Mouse (Mus musculus): ENCODE results near the gene Srp54c. TPM values are rescaled to one million over a fixed set of nuclear protein-coding genes. Genes with fewer than 3 reads are reported as not detected.
"Not testable (repeated sequence)": the region's sequence is repeated elsewhere in the genome, so short reads cannot be mapped to it uniquely, and the experiment has no call there.

Srp54c gene
- polyA plus RNA-seq, 1 experiment from 2014 or later: 87.1 TPM

DNA sequence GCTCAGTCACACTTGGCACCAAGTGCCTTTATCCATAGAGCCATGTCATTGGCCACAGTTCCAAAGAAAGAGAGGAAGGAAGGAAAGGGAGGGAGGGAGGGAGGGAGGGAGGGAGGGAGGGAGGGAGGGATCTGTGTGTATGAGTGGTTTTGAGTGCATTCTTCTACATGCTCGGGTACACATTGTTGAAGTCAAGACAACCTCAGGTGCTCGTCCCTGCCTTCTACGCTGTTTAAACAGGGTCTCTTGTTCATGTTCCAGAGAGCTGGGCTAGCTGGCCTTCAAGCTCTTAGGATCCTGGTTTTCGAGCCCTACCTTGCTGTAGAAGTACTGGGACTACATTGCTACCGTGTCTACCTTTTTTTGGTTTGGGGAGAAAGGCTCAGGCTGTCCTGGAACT lies 33.4 kb downstream of the Srp54c start:
- H3K9ac ChIP-seq (ENCODE audit: low read depth, low read length): not testable (repeated sequence)
- WGBS: no CpG with 5 or more reads among the region's 5 CpGs

GRCm38 (mm10) chr12:55272243-55272642 lies 42.3 kb downstream of the Srp54c start:
- H3K36me3 ChIP-seq (ENCODE audit: control insufficient read depth, insufficient read depth, low read length): no peaks in the 10 kb centered on the region
- no peak overlapping the region for H3K27ac ChIP-seq (replicated peaks; ENCODE audit: low read depth, low read length)
- no peak overlapping the region for H3K9ac ChIP-seq (ENCODE audit: low read depth, low read length)
- H3K4me3 ChIP-seq (ENCODE audit: low read depth, low read length): no peak overlapping the region
- DNase-seq (ENCODE audit: low spot score) (peak; percentile 34), ATAC-seq (ENCODE audit: low read depth) (no peak)
- 87% methylated on average over 3 of the region's 3 CpGs for WGBS
- no peak overlapping the region for H3K4me2 ChIP-seq (ENCODE audit: low read depth, low read length)
- H3K9me3 ChIP-seq (ENCODE audit: control insufficient read depth, low read length): no peaks in the 10 kb centered on the region
- H3K27me3 ChIP-seq (replicated peaks; ENCODE audit: control insufficient read depth, insufficient read depth, low read length): no peaks in the 10 kb centered on the region
- H3K4me1 ChIP-seq (ENCODE audit: control insufficient read depth, insufficient read depth, low read length): no peaks in the 10 kb centered on the region

More for the DNA sequence above, 33.4 kb downstream of the Srp54c start:
- not testable (repeated sequence) for H3K4me1 ChIP-seq (ENCODE audit: control insufficient read depth, insufficient read depth, low read length); ATAC-seq (ENCODE audit: low read depth); H3K9me3 ChIP-seq (ENCODE audit: control insufficient read depth, low read length); H3K27ac ChIP-seq (replicated peaks; ENCODE audit: low read depth, low read length); H3K4me2 ChIP-seq (ENCODE audit: low read depth, low read length); DNase-seq (ENCODE audit: low spot score); H3K36me3 ChIP-seq (ENCODE audit: control insufficient read depth, insufficient read depth, low read length); H3K4me3 ChIP-seq (ENCODE audit: low read depth, low read length); H3K27me3 ChIP-seq (replicated peaks; ENCODE audit: control insufficient read depth, insufficient read depth, low read length)

DNA sequence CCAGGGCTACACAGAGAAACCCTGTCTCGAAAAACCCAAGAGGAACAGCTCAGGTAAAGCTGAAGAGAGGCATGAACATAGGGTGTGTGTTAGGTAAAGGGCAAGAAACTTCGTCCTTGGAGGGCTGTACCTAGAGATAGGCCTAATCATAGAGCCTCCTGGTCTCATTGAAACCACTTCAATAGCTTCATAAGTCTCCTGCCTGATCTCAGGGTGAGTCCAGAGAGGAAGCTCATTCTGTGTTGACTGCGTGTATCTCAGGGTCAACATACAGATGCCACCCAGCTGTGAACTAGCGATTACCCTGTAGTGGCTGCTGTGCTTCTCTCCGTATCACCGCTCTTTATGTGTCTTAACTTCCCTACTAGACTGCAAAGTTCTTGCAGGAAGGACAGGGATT lies 47.6 kb downstream of the Srp54c start:
- not testable (repeated sequence) for ATAC-seq (ENCODE audit: low read depth); DNase-seq (ENCODE audit: low spot score); H3K9me3 ChIP-seq (ENCODE audit: control insufficient read depth, low read length); H3K27me3 ChIP-seq (replicated peaks; ENCODE audit: control insufficient read depth, insufficient read depth, low read length); H3K27ac ChIP-seq (replicated peaks; ENCODE audit: low read depth, low read length); H3K4me2 ChIP-seq (ENCODE audit: low read depth, low read length); H3K4me1 ChIP-seq (ENCODE audit: control insufficient read depth, insufficient read depth, low read length); H3K4me3 ChIP-seq (ENCODE audit: low read depth, low read length); H3K36me3 ChIP-seq (ENCODE audit: control insufficient read depth, insufficient read depth, low read length); H3K9ac ChIP-seq (ENCODE audit: low read depth, low read length)
- WGBS: 77% methylated on average over 2 of the region's 6 CpGs

DNA sequence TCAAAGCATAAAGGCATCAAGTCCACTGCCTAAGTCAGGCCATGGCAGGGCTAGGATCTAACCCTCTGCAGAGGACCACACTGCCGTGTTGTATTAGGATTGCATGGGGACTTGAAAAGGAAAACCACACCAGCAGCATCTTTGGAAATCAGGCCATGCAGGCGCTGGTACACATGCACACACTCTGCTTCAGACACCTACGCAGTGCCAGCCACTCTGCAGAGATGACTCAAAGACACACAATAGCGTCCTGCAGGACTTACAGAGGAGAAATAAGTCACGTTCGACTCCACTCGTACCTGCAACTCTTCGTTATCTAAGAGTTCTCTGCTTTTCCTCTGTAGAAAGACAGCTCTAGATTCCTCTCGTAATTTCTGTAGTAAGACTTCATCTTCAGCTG lies 68.1 kb downstream of the Srp54c start:
- 94% methylated on average over 9 of the region's 9 CpGs for WGBS
- no peak overlapping the region for H3K4me2 ChIP-seq (ENCODE audit: low read depth, low read length)
- H3K36me3 ChIP-seq (ENCODE audit: control insufficient read depth, insufficient read depth, low read length): peaks cover 49% of the 10 kb centered on the region
- H3K9ac ChIP-seq (ENCODE audit: low read depth, low read length): no peak overlapping the region
- H3K4me1 ChIP-seq (ENCODE audit: control insufficient read depth, insufficient read depth, low read length): peaks cover 13% of the 10 kb centered on the region
- ATAC-seq (ENCODE audit: low read depth): no peak
- no peak overlapping the region for H3K4me3 ChIP-seq (ENCODE audit: low read depth, low read length)
- no peaks in the 10 kb centered on the region for H3K9me3 ChIP-seq (ENCODE audit: control insufficient read depth, low read length)
- no peak for DNase-seq (ENCODE audit: low spot score)
- no peaks in the 10 kb centered on the region for H3K27me3 ChIP-seq (replicated peaks; ENCODE audit: control insufficient read depth, insufficient read depth, low read length)
- no peak overlapping the region for H3K27ac ChIP-seq (replicated peaks; ENCODE audit: low read depth, low read length)

DNA sequence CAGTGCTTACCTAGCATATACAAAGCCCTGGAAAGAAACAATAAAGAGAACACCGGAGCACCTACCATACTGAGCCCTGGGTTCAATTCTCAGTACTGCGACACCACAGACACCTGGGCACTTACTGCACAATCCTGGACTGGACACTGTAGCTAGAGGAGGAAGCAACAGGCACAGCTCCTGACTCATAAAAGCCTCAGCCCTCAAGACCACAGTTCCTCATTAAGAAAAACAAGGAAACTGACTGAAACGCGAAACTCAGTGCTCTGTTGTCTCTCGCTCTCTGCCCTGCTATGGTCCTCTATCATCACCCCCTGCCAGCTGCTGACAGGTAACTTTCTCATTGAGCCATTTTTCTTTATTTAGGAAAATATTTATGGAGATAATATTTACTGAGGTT lies 69.4 kb downstream of the Srp54c start, which contains the start of gene 1110008L16Rik:
Gene 1110008L16Rik, plus strand, starts transcription at position 242 of the 400 bp plus-strand sequence.
- H3K4me1 ChIP-seq (ENCODE audit: control insufficient read depth, insufficient read depth, low read length): peaks cover 19% of the 10 kb centered on the region
- WGBS: 74% methylated on average over 5 of the region's 5 CpGs
- no peak within 1 kb of the TSS for H3K4me2 ChIP-seq (ENCODE audit: low read depth, low read length)
- ATAC-seq (ENCODE audit: low read depth) (no peak), DNase-seq (ENCODE audit: low spot score) (no peak)
- no peak within 1 kb of the TSS for H3K4me3 ChIP-seq (ENCODE audit: low read depth, low read length)
- H3K9ac ChIP-seq (ENCODE audit: low read depth, low read length): peak within 1 kb of the TSS; percentile 45; the same call in 1 of the 2 replicates
- peaks cover 38% of the 10 kb centered on the region for H3K36me3 ChIP-seq (ENCODE audit: control insufficient read depth, insufficient read depth, low read length)
- no peak within 1 kb of the TSS for H3K27ac ChIP-seq (replicated peaks; ENCODE audit: low read depth, low read length)
- no peaks in the 10 kb centered on the region for H3K9me3 ChIP-seq (ENCODE audit: control insufficient read depth, low read length)
- no peaks in the 10 kb centered on the region for H3K27me3 ChIP-seq (replicated peaks; ENCODE audit: control insufficient read depth, insufficient read depth, low read length)

GRCm38 (mm10) chr12:55300820-55301351 lies 70.9 kb downstream of the Srp54c start:
- H3K4me3 ChIP-seq (ENCODE audit: low read depth, low read length): peak overlapping the region; percentile 49; the same call in 1 of the 2 replicates

GRCm38 (mm10) chr12:55301472-55302300 lies 71.7 kb downstream of the Srp54c start:
- Histone ChIP-seq H3K36me3 (ENCODE audit: control insufficient read depth, insufficient read depth, low read length) (peaks cover 27% of the 10 kb centered on the region), H3K4me1 (ENCODE audit: control insufficient read depth, insufficient read depth, low read length) (peaks cover 19% of the 10 kb centered on the region), H3K27ac (replicated peaks; ENCODE audit: low read depth, low read length) (peak overlapping the region; percentile 92), H3K4me2 (ENCODE audit: low read depth, low read length) (peak overlapping the region; percentile 68), H3K9me3 (ENCODE audit: control insufficient read depth, low read length) (no peaks in the 10 kb centered on the region), H3K9ac (ENCODE audit: low read depth, low read length) (peak overlapping the region; percentile 78), H3K27me3 (replicated peaks; ENCODE audit: control insufficient read depth, insufficient read depth, low read length) (no peaks in the 10 kb centered on the region), H3K4me3 (ENCODE audit: low read depth, low read length) (peak overlapping the region; percentile 49)
- DNase-seq (ENCODE audit: low spot score) (no peak), ATAC-seq (ENCODE audit: low read depth) (no peak)
- 46% methylated on average over 11 of the region's 11 CpGs for WGBS

More at GRCm38 (mm10) chr12:55300820-55301351, 70.9 kb downstream of the Srp54c start:
- 86% methylated on average over 3 of the region's 3 CpGs for WGBS
- Histone ChIP-seq H3K27me3 (replicated peaks; ENCODE audit: control insufficient read depth, insufficient read depth, low read length) (no peaks in the 10 kb centered on the region), H3K9me3 (ENCODE audit: control insufficient read depth, low read length) (no peaks in the 10 kb centered on the region), H3K4me2 (ENCODE audit: low read depth, low read length) (peak overlapping the region; percentile 68), H3K27ac (replicated peaks; ENCODE audit: low read depth, low read length) (no peak overlapping the region), H3K36me3 (ENCODE audit: control insufficient read depth, insufficient read depth, low read length) (peaks cover 26% of the 10 kb centered on the region), H3K4me1 (ENCODE audit: control insufficient read depth, insufficient read depth, low read length) (peaks cover 19% of the 10 kb centered on the region), H3K9ac (ENCODE audit: low read depth, low read length) (no peak overlapping the region)
- no peak for DNase-seq (ENCODE audit: low spot score)
- ATAC-seq (ENCODE audit: low read depth): no peak

DNA sequence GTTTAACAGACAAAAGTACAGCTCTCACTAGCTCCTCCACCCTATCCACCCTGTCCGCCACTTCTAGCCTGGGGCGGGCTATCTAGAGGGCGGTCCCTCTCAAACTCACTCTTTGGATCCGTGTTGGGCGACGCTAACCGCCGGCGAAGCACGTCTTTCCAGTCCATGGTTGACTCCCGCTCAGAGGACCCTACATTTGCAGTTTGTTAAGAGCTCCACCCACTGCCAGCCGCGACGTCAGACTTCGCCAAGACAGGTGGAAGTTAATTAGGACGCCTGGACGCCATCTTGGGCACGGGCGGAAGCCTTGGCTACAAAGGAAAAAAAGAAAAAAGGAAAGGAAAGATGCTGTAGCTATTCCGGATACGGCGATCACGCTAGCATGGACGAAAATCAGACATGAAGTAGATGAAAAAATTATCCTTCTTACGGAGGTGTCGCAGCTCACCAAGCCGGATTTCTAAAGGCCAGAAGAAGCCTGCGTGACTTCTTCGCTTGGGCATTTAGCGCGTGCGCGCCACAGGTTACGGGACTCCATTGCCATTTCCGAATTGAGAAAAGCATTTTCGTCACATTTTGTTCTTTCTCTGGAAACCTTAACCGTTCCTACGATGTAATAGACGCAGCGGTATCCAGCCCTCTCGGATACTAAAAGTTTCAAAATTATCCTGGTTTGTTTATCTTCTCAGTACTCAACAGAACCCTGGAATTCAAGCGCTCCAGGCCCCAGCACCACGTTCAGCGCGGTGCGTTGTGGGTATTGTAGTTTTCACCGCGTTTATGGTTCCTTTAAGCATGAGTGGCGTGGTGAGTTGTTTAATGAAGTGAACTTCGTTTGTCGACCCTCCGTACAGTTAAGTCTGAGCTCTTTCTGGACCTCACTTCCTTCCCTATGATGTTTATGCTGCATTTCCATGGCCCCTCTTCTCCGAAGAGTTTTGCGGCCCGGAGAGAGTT lies 72.8 kb downstream of the Srp54c start, which contains the start of gene Ppp2r3c:
Gene Ppp2r3c, minus strand, starts transcription at position 514 of the 957 bp plus-strand sequence.
- peaks cover 19% of the 10 kb centered on the region for H3K4me1 ChIP-seq (ENCODE audit: control insufficient read depth, insufficient read depth, low read length)

More for the DNA sequence above, 72.8 kb downstream of the Srp54c start, which contains the start of gene Ppp2r3c:
- DNase-seq (ENCODE audit: low spot score) (peak; percentile 98), ATAC-seq (ENCODE audit: low read depth) (peak; percentile 96)
- peak within 1 kb of the TSS; percentile 78 for H3K9ac ChIP-seq (ENCODE audit: low read depth, low read length)
- no peaks in the 10 kb centered on the region for H3K9me3 ChIP-seq (ENCODE audit: control insufficient read depth, low read length)
- WGBS: under 1% methylated on average over 55 of the region's 55 CpGs
- peak within 1 kb of the TSS; percentile 68 for H3K4me2 ChIP-seq (ENCODE audit: low read depth, low read length)
- H3K27me3 ChIP-seq (replicated peaks; ENCODE audit: control insufficient read depth, insufficient read depth, low read length): no peaks in the 10 kb centered on the region
- peak within 1 kb of the TSS; percentile 49 for H3K4me3 ChIP-seq (ENCODE audit: low read depth, low read length)
- peaks cover 17% of the 10 kb centered on the region for H3K36me3 ChIP-seq (ENCODE audit: control insufficient read depth, insufficient read depth, low read length)
- peak within 1 kb of the TSS; percentile 92 for H3K27ac ChIP-seq (replicated peaks; ENCODE audit: low read depth, low read length)
